Mouse (Mus musculus) limb, embryonic 10.5 days (tissue): ENCODE results near the gene 1700020N01Rik. TPM values are rescaled to one million over a fixed set of nuclear protein-coding genes. Genes with fewer than 3 reads are reported as not detected.

Source experiments
- DNase-seq: peaks from one replicate; pipeline ENCODE4 v3.0.0-alpha.2; 2017; ENCODE audit warnings: low spot score
- H3K27ac ChIP-seq: fragments of 300-500 bp; sonication (generic); 2 replicates; pipeline ENCODE4 v1.5.1; 2016; ENCODE audit warnings: mild to moderate bottlenecking
- H3K27me3 ChIP-seq: fragments of 300-500 bp; sonication (generic); 2 replicates; pipeline ENCODE4 v1.6.1; 2016; ENCODE audit warnings: low read depth, mild to moderate bottlenecking; ENCODE audit not compliant: poor library complexity, severe bottlenecking
- H3K36me3 ChIP-seq: fragments of 300-500 bp; sonication (generic); 2 replicates; pipeline ENCODE4 v1.6.1; 2016; ENCODE audit warnings: mild to moderate bottlenecking, moderate library complexity
- H3K4me1 ChIP-seq: fragments of 300-500 bp; sonication (generic); 2 replicates; pipeline ENCODE4 v1.6.1; 2016
- H3K4me3 ChIP-seq: fragments of 300-500 bp; sonication (generic); 2 replicates; pipeline ENCODE4 v1.5.1; 2016; ENCODE audit warnings: mild to moderate bottlenecking, moderate library complexity
- H3K9me3 ChIP-seq: fragments of 300-500 bp; sonication (generic); replicated peaks from 2 replicates; pipeline ENCODE4 v1.6.1; 2016; ENCODE audit warnings: mild to moderate bottlenecking
- whole genome bisulfite sequencing: fragments of 180-500 bp; shearing (Covaris S2); methylation state at CpG from one replicate; pipeline ENCODE4 v1.1.7; 2016; 5-methylcytosine and 5-hydroxymethylcytosine counted together
- polyA plus RNA-seq: library from polyadenylated mRNA; unstranded; fragments of >200 nt; fragmentation: Nextera tagmentation; extraction: Ambion mirVana; gene quantifications from 2 replicates; pipeline ENCODE4 v1.2.1, GENCODE M21; 2016

1700020N01Rik gene
- polyA plus RNA-seq, 1 experiment from 2014 or later: not detected

GRCm38 (mm10) chr10:21652426-21653345, 59.7 kb downstream of the 1700020N01Rik start:
- WGBS: 93% methylated on average over 24 of the region's 24 CpGs
- Histone ChIP-seq H3K4me1 (no peaks in the 10 kb centered on the region), H3K9me3 (no peaks in the 10 kb centered on the region), H3K27me3 (no peaks in the 10 kb centered on the region), H3K36me3 (no peaks in the 10 kb centered on the region), H3K27ac (no peak overlapping the region), H3K4me3 (no peak overlapping the region)
- no peak for DNase-seq

- H3K27ac ChIP-seq: no peak overlapping the region
- no peaks in the 10 kb centered on the region for H3K27me3 ChIP-seq
- no peaks in the 10 kb centered on the region for H3K36me3 ChIP-seq
- 93% methylated on average over 7 of the region's 7 CpGs for WGBS
- DNase-seq: no peak
- no peaks in the 10 kb centered on the region for H3K4me1 ChIP-seq
- no peak overlapping the region for H3K4me3 ChIP-seq
- H3K9me3 ChIP-seq: no peaks in the 10 kb centered on the region
These were observed 60.5 kb downstream of the 1700020N01Rik start for GRCm38 (mm10) chr10:21653469-21653868.

GRCm38 (mm10) chr10:21659576-21660246, 66.8 kb downstream of the 1700020N01Rik start:
- H3K27ac ChIP-seq: no peak overlapping the region
- WGBS: 86% methylated on average over 8 of the region's 8 CpGs
- H3K4me1 ChIP-seq: no peaks in the 10 kb centered on the region
- H3K4me3 ChIP-seq: no peak overlapping the region
- no peaks in the 10 kb centered on the region for H3K36me3 ChIP-seq
- no peaks in the 10 kb centered on the region for H3K9me3 ChIP-seq
- no peak for DNase-seq
- no peaks in the 10 kb centered on the region for H3K27me3 ChIP-seq

GRCm38 (mm10) chr10:21668976-21669375, 76.0 kb downstream of the 1700020N01Rik start:
- DNase-seq: peak; percentile 40
- no peak overlapping the region for H3K4me3 ChIP-seq
- H3K27me3 ChIP-seq: no peaks in the 10 kb centered on the region
- H3K9me3 ChIP-seq: no peaks in the 10 kb centered on the region
- no peaks in the 10 kb centered on the region for H3K36me3 ChIP-seq
- 63% methylated on average over 17 of the region's 17 CpGs for WGBS
- no peaks in the 10 kb centered on the region for H3K4me1 ChIP-seq
- 0 out of 2 replicates have a peak overlapping the region, but pooled peaks have one; percentile 15 for H3K27ac ChIP-seq

GRCm38 (mm10) chr10:21669750-21670161, 76.8 kb downstream of the 1700020N01Rik start:
- DNase-seq: no peak
- Histone ChIP-seq H3K27ac (no peak overlapping the region), H3K4me1 (no peaks in the 10 kb centered on the region), H3K36me3 (no peaks in the 10 kb centered on the region), H3K4me3 (no peak overlapping the region), H3K9me3 (no peaks in the 10 kb centered on the region), H3K27me3 (no peaks in the 10 kb centered on the region)
- WGBS: 89% methylated on average over 11 of the region's 11 CpGs

- no peaks in the 10 kb centered on the region for H3K9me3 ChIP-seq
- no peaks in the 10 kb centered on the region for H3K36me3 ChIP-seq
- no peak overlapping the region for H3K27ac ChIP-seq
- H3K4me3 ChIP-seq: no peak overlapping the region
- no peaks in the 10 kb centered on the region for H3K27me3 ChIP-seq
- no peaks in the 10 kb centered on the region for H3K4me1 ChIP-seq
- no peak for DNase-seq
- 89% methylated on average over 5 of the region's 5 CpGs for WGBS
These were observed 77.2 kb downstream of the 1700020N01Rik start for GRCm38 (mm10) chr10:21670168-21670567.

Other genes with a start within 250 kb of the 1700020N01Rik start
- 0.08 TPM in 1 of 2 replicates, not detected in the other for gene Aldh8a1, start 215.9 kb upstream of the 1700020N01Rik start, polyA plus RNA-seq